Mouse (Mus musculus) spleen, postnatal 10 days (tissue): ENCODE results near the gene Cd47.
A peak's percentile ranks its signal among the peaks of the same experiment; 100 is the strongest.

Experiments used
- DNase-seq, 2 experiments: peaks; one replicate each; pipeline ENCODE4 v3.0.0; 2021 to 2022; ENCODE audit warnings: low spot score in 2 of 2

Gene Cd47

DNA sequence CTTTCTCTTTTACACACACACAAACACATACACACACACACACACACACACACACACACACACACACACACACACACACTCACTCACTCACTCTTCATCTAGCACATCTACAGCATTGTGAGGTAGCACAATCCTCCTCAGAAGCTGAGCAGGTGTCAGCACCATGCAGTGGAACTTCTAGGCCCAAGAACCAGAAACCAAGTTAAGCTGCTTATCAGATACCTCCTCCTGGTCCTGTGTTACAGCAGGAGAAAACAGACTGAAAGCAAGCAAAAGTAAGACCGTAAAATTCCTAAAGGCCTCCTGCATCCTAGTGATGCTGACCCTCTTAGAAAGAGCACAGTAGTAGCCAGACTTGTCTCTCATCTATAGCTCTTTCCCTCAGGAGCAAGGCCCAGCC lies 67.9 kb downstream of the Cd47 start:
- no peak for DNase-seq

DNA sequence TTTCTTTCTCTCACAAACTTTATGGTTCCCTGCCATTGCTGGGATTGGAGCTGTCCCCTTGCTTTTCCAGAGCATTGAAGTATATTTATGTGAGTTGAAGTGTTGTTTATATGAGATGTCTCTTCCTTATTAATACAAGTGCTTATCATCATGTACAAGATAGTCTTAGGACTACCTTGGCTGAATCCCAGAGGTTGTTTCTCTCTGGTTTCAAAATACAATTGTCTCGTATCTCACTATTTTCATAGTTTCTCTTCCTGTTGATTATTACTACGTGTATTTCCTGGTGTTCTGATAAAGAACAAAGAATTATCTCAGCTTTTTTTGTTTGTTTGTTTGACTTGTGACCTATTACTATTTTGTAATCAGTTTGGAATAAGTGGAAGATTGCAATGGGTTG lies 73.6 kb downstream of the Cd47 start:
- DNase-seq, result no peak

- DNase-seq, result no peak
Measured at GRCm38 (mm10) chr16:49874546-49874945, 74.2 kb downstream of the Cd47 start.

- DNase-seq, result no peak
Measured at GRCm38 (mm10) chr16:49876291-49877030, 76.1 kb downstream of the Cd47 start.

DNA sequence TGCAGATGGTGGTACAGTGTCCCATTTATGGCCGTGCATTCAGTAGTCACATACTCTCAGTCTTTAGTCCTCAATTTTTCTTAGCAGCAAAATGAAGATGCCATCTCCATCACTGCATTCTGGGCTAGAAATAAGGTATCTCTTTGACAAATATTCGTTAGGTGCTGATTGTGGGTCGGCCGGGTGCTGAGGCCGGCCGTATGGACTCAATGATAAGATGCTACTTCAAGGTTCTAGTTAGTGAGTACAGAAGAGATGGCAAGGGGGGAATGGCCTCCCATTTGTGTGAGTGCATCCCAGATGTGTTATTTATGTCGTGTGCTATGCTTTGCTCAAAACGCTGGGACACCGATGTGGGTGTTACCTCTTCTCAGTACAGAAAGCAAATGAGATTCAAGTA lies 76.9 kb downstream of the Cd47 start:
- DNase-seq, result no peak

GRCm38 (mm10) chr16:49878051-49878450 lies 77.7 kb downstream of the Cd47 start:
- DNase-seq, result no peak

- no peak for DNase-seq
Measured at GRCm38 (mm10) chr16:49886403-49887066, 86.2 kb downstream of the Cd47 start.

GRCm38 (mm10) chr16:49887290-49887689 lies 87.0 kb downstream of the Cd47 start:
- no peak for DNase-seq

DNA sequence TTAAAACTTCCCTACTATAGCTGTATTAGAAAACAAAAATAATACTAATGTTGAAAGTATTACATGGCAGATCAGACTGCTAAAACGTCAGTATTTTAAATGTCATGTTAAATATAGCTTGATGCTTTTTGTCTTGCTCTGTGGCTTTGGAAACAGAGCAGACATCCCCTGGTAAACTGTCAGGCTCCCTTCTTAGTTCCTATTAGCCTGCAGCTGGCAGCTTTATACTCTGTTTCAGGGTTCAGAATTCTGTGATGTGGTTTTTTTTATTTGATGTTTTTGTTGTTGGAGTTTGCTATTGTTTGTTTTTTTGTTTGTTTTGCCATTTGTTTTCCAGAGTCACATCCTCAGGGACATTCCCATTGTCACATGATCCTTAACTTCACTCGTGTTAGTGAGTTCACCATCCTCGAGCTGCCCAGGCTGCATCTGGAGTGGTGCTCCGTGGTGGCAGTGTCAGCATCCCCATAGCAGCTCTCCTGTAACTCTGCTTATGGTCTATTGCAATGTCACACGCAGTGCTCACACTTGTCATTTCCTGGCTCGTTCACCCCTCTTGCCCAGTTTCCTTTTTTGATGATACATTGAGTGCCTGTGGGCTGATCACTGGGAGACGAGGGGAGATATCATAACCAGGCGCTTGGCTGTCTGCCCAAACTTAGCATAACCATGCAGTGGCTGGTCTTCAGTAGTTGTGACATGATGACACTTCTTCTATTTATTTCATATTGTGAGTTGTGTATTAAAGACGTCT lies 87.7 kb downstream of the Cd47 start:
- peak in 1 of 2 experiments; percentile 37 for DNase-seq

GRCm38 (mm10) chr16:49889031-49889655 lies 88.8 kb downstream of the Cd47 start:
- no peak for DNase-seq

GRCm38 (mm10) chr16:49892252-49892651 lies 91.9 kb downstream of the Cd47 start:
- no peak for DNase-seq

DNA sequence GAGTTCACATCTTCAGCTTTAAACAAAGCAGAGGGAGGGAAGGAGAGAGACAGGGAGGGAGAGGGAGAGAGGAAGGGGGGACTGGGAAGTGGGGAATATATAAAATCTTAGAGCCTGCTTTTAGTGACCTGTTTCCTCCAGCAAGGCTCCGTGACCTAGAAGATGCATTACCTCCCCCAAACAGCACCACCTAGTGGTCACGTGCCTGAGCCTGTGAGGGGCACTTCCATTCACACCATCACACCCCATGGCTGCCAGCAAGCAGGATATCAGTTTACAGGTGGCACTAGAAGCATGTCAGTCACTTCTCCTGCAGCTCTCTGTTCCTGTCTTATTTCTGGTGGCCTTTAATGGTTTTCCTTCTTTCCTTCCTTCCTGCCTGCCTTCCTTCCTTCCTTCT lies 92.6 kb downstream of the Cd47 start:
- peak in 1 of 2 experiments; percentile 77 for DNase-seq

DNA sequence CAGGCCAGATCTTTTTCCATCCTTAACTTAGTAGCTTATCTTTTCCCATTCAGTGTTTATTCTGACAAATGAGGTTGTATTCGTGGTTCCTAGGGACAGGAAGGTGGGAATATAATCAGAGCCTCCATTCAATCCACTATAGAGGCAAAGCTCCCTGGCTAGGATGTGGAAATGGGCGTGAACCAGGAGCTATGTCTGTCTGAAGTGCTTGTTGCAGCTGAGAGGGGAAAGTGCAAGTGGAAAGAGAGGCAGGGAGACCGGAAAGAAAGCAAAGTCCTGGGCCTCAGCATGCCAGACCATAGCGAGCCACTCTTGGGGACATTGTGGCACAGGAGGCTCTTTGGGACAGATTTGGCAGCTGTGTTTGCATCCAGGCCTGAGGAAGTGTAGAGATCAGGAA lies 94.3 kb downstream of the Cd47 start:
- DNase-seq, result no peak

GRCm38 (mm10) chr16:49896132-49896531 lies 95.8 kb downstream of the Cd47 start:
- no peak for DNase-seq

DNA sequence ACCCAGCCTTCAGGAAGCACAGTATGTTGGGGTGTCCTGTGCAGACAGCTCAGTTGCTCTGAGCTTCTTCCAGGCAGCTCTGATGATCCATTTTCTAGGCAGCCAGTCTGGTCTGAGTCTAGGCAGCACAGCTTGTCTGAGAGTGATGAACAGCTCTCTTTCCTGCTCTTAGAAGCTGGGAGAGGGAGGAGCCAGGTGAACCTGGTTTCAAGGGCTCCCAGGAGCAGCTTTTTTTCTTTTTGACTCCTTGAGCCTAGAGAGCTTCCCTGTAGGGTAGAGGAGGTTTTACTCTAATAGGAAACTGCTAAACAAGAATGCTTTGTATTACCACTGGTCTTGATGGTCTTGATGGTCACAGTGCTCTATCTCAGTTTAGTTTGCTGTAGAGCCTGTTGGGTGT lies 101.1 kb downstream of the Cd47 start:
- no peak for DNase-seq

GRCm38 (mm10) chr16:49902083-49902482 lies 101.8 kb downstream of the Cd47 start:
- DNase-seq, result no peak

DNA sequence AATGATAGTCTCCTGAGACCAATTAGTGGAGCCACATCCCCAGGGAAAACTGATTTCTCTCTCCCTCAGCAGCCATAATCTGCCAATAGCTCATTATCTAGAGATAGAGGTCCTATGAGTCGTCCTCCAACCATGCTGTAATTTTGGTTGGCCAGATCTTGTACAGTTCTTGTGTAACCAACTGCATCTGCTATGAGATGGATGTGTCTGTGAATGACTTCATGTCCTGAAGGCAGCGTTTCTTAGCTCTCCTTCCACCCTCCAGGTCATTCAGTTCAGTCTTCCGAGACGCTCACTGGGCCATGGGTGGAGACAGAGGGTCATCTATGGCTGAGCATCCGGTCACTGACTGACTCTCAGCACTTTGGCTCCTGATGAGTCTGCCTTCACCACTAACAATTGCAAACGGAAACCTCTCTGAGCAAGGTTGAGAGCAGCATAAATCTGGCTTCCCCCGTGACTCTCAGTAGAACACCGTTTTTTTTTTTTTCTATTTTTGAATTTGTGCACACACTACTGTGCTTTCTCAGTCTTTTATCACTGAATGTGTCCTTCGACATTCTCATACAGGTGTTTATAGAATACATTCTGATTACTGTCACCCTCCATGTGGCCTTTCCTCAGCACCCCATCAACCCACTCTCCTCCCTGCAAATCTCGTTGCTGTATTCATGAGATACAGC lies 104.1 kb downstream of the Cd47 start:
- DNase-seq, result no peak

DNA sequence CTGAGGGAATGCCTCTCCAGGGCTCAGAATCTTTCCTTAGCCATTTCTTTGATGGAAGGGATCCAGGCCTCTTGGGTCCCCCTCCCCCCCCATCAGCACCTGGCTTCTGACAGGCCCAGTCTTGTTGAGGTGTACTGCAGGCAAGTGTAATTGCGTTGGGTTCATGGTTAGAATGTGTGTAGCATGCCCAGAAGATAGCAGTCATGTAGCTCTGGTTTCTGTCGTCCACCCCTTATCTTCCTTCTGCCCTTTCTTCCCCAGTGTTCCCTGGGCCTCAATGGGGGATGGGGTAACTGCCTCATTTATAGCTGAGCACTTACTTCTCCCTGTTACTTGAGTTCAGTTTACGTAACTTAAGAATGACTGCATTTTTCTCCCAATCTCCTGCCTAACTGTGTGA lies 104.7 kb downstream of the Cd47 start:
- no peak for DNase-seq

GRCm38 (mm10) chr16:49905601-49906001 lies 105.3 kb downstream of the Cd47 start:
- DNase-seq, result no peak

DNA sequence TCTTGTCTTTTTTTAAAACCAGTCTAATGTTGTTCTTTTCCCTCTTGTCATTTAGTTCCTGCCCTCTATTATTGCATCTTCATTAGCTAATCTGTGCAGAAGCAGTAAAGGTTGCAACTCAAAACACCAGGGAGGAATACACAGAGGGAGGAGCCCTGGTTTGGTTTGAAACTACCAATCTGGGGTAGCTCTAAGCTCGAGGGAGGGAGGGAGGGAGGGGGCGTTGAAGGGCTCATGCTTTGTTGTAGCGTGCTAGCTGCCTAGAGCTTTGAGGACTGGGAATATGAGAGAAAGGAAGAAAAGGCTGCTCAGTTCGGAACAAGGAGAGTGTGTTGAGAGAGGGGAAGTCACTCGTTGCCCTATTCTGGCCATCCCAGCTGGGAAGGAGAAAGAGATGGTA lies 105.7 kb downstream of the Cd47 start:
- DNase-seq, result no peak

- no peak for DNase-seq
Measured at GRCm38 (mm10) chr16:49906940-49907339, 106.6 kb downstream of the Cd47 start.

DNA sequence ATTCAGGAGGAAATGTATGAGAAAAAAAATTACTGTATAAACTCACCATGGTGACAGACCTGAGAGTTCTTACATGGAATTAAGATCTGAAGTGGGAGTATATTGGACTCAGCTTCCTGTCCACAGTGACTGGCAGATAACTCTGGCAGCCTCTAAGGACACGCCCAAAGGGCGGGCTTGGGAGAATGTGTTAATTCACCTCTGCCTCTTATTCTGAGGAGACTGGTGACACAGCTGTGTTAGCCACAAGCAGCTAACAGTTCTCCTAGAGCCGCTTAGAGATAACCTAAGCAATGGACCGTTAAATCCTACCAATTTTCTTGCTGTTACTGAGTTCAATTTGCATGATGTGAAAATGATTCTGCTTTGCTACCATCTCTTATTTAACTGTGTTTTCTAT lies 107.0 kb downstream of the Cd47 start:
- DNase-seq, result peak in 1 of 2 experiments; percentile 68
